Mouse (Mus musculus) kidney, postnatal 4 days (tissue): ENCODE data around the gene Igfals.

Source experiments
- DNase-seq, 2 experiments: peaks; one replicate each; pipeline ENCODE4 v3.0.0; 2021; ENCODE audit warnings: mixed read lengths in 2 of 2

Gene Igfals

DNA sequence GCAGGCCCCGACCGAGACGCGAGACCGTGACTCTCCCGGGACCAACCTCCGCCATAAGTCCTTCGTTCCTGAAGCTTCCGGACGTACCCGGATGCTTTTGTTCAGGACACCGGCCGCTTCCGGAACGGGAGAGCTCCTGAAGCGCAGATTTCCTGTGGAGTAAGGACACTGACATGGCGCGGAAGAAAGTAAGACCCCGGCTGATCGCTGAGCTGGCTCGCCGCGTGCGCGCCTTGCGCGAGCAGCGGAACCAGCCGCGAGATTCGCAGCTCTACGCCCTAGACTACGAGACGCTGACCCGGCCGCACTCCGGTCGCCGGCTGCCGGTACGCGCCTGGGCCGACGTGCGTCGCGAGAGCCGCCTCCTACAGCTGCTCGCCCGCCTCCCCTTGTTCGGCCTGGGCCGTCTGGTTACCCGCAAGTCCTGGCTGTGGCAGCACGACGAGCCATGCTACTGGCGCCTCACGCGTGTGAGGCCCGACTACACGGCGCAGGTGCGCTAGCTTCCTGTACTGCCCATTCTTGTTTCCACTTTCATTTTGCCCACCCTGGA is 29.3 kb downstream of the Igfals start, which contains the start of the genes Eme2 and Mrps34:
Eme2 (minus strand) TSS at position 93 of the 553 bp plus-strand sequence.
Mrps34 (plus strand) TSS at position 122 of the 553 bp plus-strand sequence.
- DNase-seq: peak; percentile 89 to 92

DNA sequence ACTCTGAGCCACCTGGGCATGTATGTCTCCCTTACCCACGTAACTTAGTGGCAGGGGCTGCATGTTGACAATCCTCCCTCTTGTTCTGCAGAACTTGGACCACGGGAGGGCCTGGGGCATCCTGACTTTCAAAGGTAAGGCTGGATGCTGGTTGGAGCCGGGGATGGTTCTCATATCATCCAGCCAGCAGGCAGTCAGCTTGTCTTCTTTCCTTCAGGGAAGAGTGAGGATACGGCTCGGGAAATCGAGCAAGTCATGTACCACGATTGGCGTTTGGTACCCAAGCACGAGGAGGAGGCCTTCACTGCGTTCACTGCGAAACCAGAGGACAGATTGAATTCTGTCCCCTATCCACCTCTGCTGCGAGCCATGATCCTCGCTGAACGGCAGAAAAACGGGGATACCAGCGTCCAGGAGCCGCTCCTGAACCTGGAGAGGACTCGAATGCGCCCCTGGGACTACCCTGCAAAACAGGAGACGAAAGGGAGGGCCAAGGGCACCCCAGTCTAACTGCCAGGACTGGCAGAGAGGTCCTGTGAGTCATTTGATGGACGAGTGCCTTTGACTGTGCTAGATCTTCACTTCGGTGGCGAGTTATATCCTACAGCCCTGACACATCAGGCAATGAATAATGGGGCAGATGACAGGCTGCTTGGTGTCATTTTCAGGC is 29.9 kb downstream of the Igfals start:
- DNase-seq: no peak

DNA sequence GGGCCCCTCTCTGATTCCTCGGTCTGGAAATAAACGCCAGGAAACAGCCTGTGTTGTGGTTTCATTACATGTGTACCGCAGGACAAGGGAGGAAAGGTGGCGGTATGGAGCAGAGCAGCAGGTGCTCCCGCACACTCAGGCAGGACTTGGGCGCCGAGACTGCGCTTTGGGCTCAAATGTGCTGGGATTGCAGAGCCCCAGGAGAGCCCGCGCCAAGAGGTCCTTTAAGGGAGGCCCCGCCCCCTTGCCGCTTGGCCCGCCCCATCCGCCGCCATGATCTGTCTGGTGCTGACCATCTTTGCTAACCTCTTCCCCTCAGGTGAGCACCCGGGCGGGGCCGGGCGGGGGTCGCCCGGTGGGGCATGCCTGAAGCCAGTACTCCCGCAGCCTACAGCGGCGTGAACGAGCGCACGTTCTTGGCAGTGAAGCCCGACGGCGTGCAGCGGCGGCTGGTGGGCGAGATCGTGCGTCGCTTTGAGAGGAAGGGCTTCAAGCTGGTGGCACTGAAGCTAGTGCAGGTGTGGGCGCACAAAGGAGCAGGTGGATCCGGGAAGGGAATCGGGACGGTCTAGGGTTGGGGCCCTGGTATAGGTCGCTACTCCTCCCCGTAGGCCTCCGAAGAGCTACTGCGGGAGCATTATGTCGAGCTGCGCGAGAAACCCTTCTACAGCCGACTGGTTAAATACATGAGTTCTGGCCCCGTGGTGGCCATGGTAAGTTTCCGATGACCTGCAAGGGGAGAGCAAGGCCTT is 30.6 kb downstream of the Igfals start, which contains the start of gene Nme3:
Nme3 (plus strand) TSS at position 260 of the 752 bp plus-strand sequence.
- peak; percentile 89 to 92 for DNase-seq

DNA sequence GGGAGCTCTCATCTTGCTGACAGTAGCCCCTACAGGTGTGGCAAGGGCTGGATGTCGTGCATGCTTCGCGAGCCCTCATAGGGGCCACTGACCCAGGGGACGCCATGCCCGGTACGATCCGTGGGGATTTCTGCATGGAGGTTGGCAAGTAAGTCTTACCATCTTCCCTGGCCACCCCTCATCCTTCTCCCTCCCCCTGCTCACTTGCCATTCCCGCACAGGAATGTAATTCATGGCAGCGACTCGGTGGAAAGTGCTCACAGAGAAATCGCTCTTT is 31.1 kb downstream of the Igfals start:
- no peak for DNase-seq

DNA sequence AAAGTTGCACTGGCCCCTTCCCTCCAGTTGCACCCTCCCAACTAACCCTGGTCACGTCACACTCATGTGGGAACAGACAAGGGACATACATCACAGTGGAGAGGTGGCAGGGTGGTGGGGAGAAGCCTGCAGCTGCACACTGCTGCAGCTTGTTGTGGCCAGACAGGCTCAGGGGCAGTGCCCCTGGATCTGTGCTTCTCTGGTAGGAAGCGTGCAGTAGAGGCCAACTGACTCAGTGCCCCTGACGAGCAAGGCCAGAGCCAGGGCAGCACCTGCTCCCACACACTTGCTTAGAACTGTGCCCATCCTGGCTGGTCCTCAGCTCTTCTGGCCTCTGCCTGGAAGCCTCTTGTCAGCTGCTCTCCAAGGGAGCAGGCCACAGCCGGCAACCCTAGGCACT is 31.8 kb downstream of the Igfals start:
- DNase-seq: no peak

DNA sequence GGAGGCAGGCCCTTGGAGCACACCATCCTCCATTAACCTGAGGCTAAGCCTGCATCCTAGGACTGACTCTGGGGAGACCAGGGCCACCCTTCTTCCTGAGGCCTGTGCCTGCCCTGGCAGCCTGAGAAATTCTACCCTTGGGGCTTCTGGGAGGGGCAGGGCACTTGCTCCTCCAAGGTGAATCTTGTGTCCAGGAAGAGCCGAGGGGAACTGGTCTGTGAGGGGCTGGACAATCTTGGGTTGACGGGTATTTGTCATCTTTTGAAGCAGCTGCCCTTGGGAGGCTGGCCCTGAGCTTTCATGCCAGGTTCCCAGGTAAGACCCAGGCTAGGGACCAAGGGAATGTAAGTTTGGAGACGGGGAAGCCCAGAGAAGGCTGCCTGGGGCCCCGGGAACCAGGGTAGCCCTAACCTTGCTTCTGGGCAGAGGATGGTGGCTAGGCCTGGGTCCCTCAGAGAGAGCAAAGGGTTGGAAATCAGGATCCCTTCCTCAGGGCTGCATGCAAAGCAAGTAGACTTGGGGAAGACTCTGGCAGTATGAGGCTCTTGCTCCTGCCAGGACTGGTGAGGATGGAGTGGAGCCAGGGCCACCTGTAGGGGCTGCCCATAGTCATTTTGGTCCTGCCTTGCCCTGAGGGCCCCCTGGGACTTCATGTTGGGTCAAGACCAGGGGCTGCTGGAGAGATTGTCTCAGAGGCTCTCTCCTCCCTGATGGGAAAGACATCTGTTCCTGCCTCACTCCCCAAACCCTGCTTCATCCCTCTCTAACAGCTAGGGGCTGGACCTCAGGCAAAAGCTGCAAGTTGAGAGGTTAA is 32.5 kb downstream of the Igfals start:
- DNase-seq: no peak

DNA sequence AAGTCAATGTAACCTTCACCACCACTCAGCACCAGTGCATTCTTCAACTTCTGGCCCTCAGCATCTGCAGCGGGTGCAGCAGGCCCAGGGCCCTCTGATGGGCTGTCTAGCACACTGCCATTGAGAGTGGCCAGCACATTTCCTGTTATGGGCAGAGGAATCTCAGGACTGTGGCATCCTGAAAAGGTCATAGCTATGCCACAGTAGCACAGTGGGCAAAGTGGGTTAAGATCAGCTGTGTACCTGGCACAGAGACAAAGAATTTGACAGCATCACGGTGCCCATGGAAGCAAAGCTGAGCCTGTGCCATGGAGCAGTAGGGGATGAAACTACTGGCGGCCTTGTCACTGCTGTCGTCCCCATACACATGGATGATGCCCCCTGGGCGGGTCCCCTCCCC is 33.4 kb downstream of the Igfals start:
- no peak for DNase-seq

DNA sequence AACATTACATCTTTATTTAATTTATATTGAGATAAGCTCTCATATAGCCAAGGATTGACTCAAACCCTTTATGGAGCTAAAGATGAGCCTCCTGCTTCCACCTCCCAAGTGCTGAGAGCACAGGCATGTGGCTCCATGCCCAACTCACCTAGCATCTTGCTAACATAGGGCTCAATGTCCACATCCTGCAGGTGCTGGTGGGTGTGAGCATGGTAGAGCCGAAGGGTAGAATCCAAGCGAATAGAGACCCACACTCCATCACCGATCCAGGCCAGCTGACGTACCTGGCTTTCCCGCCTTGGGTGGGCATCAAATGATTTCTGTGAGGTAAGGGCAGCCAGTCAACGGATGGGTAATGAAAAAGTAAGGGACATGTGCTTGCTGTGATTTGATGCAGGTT is 34.2 kb downstream of the Igfals start:
- no peak for DNase-seq

DNA sequence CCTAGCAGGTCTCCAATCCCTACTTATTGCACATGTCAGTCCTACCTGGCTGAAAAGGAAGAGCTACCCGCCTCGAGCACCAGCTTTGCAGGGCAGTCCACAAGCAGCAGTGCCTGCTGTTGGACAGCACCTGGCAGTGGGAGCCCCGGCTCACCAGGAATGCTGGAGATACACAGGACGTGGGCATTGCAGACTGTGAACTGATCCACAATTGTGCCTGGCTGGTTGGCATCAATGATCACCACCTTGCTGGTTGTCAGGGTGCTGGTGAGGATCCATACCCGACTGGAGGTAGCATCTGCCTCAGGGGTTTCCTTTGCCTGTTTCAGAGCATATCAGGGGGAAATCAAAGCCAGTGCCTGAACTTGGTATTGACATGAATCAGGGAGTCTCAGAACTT is 36.3 kb downstream of the Igfals start:
- DNase-seq: no peak

DNA sequence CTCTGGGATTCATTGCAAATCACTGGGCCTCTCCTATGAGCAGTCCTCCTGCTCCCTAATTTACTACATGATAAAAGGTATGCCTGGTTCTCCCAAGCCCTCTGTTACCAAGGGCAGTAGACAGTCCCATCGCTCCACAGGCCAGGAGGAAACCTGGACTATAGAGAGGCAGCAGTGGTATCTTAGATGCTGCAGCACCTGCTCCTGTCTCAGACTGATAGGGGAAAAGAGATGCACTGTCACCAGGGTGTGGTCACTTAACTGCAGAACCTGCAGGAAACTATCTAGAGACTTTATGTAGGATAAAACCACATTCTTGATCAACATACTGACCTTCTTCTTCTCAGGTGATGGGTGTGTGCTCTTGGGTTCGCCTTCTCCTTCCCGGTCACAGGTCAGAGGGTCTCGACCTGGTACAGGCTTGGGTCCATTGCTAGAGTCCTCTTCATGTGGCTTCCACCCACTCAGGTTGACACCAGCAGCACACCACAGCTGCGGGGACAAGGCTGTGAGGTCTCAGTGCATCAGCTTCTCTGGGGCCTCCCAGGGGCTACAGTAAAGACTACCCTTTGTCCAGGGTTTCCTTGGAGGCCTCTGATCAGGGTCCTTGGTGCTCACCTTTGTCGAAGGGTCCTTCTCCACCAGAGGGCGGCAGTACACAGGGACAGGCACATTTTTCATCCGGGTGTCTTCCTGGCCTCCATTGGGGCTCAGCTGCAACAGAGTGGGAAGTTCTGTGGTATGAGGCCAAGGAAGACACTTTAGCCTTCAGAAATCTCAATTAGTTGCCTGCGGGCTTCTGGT is 37.1 kb downstream of the Igfals start:
- peak; percentile 64 to 69 for DNase-seq

DNA sequence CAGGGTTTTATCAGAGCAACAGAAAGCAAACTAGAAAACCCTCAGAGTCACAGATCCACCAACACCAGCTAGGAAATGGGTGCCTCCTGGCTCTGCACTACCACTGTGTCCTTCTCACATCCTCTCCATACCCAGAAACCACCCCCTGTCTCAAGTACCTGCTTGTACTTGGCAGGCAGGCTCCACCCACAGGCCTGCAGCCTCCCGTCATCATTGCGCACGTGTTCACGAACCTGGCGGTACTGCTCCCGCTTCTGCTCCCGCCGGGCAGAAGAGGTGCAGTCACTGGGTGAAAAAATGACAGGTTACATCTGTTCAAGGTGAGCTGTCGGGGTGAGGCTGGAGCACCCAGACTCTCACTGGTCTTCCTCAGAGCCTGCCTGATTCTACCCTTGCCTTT is 38.0 kb downstream of the Igfals start:
- no peak for DNase-seq

DNA sequence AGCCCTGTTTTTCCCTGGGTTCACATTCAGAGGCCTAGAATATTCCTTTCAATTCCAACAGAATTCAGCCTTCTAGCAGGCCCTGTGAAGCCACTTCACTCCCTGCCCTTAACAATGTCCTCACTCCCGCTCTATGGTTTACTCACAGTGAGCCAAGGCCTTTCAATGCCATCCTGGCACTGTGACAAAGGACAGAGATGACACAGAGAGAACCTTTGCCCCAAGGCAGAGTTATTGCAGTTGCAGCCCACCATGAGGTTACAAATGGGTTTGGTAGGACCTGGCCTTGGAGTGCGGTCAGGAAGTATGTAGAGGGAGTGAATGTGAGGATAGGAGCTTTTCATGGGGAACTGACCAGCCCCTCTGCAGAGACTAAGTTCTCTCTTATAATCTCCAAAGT is 41.8 kb downstream of the Igfals start:
- DNase-seq: no peak

DNA sequence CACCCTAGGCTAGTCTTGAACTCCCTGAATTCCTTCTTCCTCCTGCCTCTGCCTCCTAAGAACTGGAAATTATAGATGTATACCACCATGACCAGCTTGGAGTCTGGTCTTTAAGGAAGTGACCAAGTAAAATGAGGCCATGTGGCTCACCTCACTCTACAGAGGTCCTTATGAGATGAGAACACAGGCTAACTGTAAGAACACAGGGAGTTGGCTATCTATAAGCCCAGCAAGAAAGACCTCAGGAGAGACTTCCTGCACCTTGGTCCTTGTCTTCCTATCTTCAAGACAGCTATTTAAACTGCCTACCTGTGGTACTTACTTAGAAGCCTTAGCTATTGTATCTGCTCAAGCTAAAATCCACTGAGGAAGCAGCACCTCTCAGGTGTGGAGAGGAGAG is 48.2 kb downstream of the Igfals start:
- no peak for DNase-seq

DNA sequence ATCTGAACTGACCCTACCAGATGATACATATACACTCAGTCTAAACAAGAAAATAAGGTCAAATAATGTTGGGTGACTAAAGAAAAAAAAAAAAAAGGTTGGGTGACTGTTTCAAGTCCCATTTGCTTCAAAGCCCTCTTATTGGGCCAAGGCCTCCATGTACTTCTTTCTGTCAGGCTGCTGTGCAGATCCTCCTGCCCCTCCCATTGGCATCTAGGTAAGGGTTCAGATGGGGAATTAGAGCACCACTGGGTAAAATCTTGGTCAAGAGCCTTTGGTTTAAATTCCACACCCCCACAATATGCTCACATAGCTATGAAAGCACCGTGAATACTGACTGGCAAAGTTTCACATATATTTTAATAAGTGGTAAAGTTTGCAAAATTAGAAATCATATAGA is 57.4 kb downstream of the Igfals start:
- DNase-seq: no peak

DNA sequence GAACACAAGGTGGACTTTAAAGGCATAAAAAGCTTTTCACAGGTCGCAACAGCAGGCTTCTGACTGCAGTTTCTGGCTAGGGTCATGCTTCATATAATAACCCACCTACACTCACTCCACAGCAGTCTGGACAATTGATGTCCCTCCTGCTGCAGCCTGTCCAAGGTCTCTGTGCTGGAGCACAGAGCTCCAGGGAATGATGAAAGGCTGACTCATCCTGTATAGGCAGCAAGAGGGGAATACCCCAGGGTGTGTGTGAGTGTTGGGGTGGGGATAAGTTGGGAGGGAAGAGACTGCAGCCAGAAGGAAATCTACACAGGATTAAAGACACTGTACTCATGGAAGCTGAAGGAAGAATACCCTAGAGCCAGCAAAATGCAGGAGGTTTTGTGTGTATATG is 63.7 kb downstream of the Igfals start:
- no peak for DNase-seq
